Mouse (Mus musculus): ENCODE results near the gene Aldh3b3. TPM values are rescaled to one million over a fixed set of nuclear protein-coding genes. Genes with fewer than 3 reads are reported as not detected.
A peak's percentile ranks its signal among the peaks of the same experiment; 100 is the strongest.

Aldh3b3 gene
- polyA plus RNA-seq, 1 experiment from 2014 or later, result not detected

DNA sequence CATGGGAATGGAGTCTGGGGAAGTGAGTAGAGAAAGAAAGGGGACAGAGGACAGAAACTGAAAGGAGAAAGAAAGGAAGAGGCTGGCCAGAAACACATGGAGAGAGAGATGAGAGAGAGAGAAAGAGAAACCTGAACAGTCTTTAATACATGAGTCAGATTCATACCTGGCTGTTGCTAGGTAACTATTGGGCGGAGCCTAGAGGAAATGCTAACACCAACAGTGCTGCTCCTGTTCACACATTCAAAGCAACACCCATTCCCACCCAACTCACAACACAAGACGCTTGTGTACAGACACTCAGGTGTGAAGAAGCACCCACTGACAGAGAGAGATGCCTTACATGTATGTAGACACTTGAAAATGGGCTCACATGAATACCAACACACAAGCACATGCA, 17.4 kb downstream of the Aldh3b3 start:
- no peaks in the 10 kb centered on the region for H3K9me3 ChIP-seq (ENCODE audit: control insufficient read depth, low read length)
- 66% methylated on average over 2 of the region's 2 CpGs for WGBS
- H3K9ac ChIP-seq (ENCODE audit: low read length), result no peak overlapping the region
- 0 out of 2 replicates have a peak, but pooled peaks cover 2% of the 10 kb centered on the region for H3K4me1 ChIP-seq (replicated peaks; ENCODE audit: control insufficient read depth, insufficient read depth, low read length)
- H3K27ac ChIP-seq (ENCODE audit: low read depth, low read length), result no peak overlapping the region
- H3K36me3 ChIP-seq (ENCODE audit: control insufficient read depth, insufficient read depth, low read length), result no peaks in the 10 kb centered on the region
- no peak for ATAC-seq (replicated peaks; ENCODE audit: low FRiP score)
- no peaks in the 10 kb centered on the region for H3K27me3 ChIP-seq (ENCODE audit: control insufficient read depth, insufficient read depth, low read length)
- no peak overlapping the region for H3K4me3 ChIP-seq (ENCODE audit: low read depth, low read length)
- DNase-seq (ENCODE audit: low spot score), result no peak
- H3K4me2 ChIP-seq (ENCODE audit: low read depth, low read length, severe bottlenecking), result no peak overlapping the region

DNA sequence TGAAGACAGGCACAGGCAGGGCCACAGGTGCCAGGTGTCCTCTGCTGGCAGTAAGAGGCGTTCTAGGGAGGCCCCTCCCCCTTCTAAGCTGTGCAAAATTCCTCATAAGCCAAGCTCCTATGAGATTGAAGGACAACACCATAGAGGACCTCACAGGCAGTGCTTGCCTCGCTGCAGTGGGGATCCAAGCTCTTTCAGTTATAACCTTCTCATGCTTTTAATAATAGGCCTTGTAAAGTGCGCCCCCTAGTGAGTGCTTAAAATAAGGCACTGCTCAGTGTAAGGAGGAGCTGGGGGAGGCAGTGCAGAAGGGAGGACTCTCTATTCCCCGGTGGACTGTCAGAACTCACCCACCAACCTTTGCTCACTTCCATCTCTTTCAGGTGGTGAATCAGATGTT, 21.9 kb downstream of the Aldh3b3 start:
- Histone ChIP-seq H3K27ac (ENCODE audit: low read depth, low read length) (no peak overlapping the region), H3K4me2 (ENCODE audit: low read depth, low read length, severe bottlenecking) (no peak overlapping the region), H3K4me3 (ENCODE audit: low read depth, low read length) (no peak overlapping the region), H3K9me3 (ENCODE audit: control insufficient read depth, low read length) (no peaks in the 10 kb centered on the region), H3K27me3 (ENCODE audit: control insufficient read depth, insufficient read depth, low read length) (no peaks in the 10 kb centered on the region), H3K4me1 (replicated peaks; ENCODE audit: control insufficient read depth, insufficient read depth, low read length) (peaks cover 5% of the 10 kb centered on the region; the same call in 1 of the 2 replicates), H3K36me3 (ENCODE audit: control insufficient read depth, insufficient read depth, low read length) (no peaks in the 10 kb centered on the region), H3K9ac (ENCODE audit: low read length) (no peak overlapping the region)
- ATAC-seq (replicated peaks; ENCODE audit: low FRiP score), result peak; percentile 70
- 24% methylated on average over 4 of the region's 4 CpGs for WGBS
- DNase-seq (ENCODE audit: low spot score), result peak; percentile 82

DNA sequence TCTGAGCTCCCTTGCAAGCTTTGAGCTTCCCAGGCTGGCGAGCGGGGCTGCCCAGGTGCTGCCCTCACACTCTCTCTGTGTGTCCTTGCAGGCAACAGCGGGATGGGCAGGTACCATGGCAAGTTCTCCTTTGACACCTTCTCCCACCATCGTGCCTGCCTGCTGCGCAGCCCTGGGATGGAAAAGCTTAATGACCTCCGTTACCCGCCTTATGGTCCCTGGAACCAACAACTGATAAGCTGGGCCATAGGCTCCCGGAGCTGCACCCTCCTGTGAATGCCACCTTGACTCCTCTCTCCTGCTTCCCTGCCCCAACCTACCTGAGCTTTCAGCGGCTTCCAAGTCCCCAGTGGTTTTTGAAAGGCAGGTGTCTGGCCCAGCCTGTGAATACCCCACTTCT, 22.5 kb downstream of the Aldh3b3 start:
- no peak overlapping the region for H3K4me2 ChIP-seq (ENCODE audit: low read depth, low read length, severe bottlenecking)
- DNase-seq (ENCODE audit: low spot score) (no peak), ATAC-seq (replicated peaks; ENCODE audit: low FRiP score) (no peak)
- H3K27me3 ChIP-seq (ENCODE audit: control insufficient read depth, insufficient read depth, low read length), result no peaks in the 10 kb centered on the region
- H3K9ac ChIP-seq (ENCODE audit: low read length), result no peak overlapping the region
- 80% methylated on average over 9 of the region's 9 CpGs for WGBS
- H3K4me1 ChIP-seq (replicated peaks; ENCODE audit: control insufficient read depth, insufficient read depth, low read length), result peaks cover 5% of the 10 kb centered on the region; the same call in 1 of the 2 replicates
- no peaks in the 10 kb centered on the region for H3K9me3 ChIP-seq (ENCODE audit: control insufficient read depth, low read length)
- no peak overlapping the region for H3K27ac ChIP-seq (ENCODE audit: low read depth, low read length)
- no peak overlapping the region for H3K4me3 ChIP-seq (ENCODE audit: low read depth, low read length)
- H3K36me3 ChIP-seq (ENCODE audit: control insufficient read depth, insufficient read depth, low read length), result no peaks in the 10 kb centered on the region

DNA sequence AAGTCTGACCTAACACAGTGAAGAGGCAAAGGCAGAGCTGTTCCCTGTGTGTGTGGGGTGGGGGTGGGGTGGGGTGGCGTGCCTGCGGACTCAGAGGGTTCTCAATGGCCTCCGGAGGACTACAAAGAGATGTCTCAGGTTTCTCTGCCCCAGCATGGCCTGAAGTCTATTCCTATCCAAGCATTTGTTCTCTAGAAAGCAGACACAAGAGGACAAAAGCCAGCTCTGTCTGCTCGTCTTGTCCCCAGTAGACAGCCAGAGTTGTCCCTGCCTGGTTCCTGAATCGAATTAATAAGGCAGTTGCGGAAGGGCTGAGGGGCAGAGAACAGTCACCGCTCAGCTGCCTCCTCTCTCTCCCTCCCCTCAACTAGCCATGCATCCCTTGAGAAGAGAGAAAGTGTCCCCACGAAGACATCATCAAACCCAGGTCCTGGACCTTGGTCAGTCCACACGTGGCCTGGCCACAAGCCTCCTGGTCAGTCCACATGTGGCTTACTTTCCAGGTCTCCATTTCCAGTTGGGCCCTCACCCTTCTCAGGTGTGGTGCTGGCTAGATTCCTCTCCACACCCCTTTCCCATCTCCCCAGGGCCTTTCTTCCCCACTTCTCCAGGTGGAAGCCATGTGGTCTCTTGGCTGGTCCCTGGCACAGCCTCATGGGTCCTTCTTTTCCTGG, 25.2 kb downstream of the Aldh3b3 start:
- H3K27ac ChIP-seq (ENCODE audit: low read depth, low read length), result no peak overlapping the region
- H3K9ac ChIP-seq (ENCODE audit: low read length), result peak overlapping the region; percentile 20; the same call in 1 of the 2 replicates
- whole genome bisulfite sequencing, result 28% methylated on average over 9 of the region's 9 CpGs

DNA sequence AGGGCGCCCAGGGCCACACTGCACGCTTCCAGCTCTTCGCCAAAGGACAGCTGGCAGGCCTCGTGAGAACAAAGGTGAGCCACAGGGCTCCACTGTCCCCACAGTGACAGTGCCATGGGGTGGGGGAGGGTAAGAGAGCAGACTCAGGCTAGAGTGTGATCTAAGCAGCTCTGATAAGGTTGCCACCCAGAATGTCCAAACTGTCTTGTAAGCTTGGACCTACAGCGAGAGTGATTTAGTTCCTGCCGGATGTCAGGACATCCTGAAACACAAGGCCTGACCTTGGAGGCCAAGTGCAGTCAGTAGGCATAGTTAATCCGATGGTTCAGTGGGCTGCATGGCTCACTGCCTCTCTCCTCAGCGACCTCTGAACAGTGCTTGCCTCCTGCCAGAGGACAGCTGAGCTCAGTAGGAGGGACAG, 26.8 kb downstream of the Aldh3b3 start:
- Histone ChIP-seq H3K4me2 (ENCODE audit: low read depth, low read length, severe bottlenecking) (no peak overlapping the region), H3K9ac (ENCODE audit: low read length) (peak overlapping the region; percentile 5; the same call in 1 of the 2 replicates), H3K27ac (ENCODE audit: low read depth, low read length) (no peak overlapping the region), H3K4me3 (ENCODE audit: low read depth, low read length) (no peak overlapping the region), H3K9me3 (ENCODE audit: control insufficient read depth, low read length) (no peaks in the 10 kb centered on the region), H3K27me3 (ENCODE audit: control insufficient read depth, insufficient read depth, low read length) (no peaks in the 10 kb centered on the region), H3K4me1 (replicated peaks; ENCODE audit: control insufficient read depth, insufficient read depth, low read length) (peaks cover 4% of the 10 kb centered on the region; the same call in 1 of the 2 replicates), H3K36me3 (ENCODE audit: control insufficient read depth, insufficient read depth, low read length) (no peaks in the 10 kb centered on the region)
- no peak for ATAC-seq (replicated peaks; ENCODE audit: low FRiP score)
- WGBS, result 27% methylated on average over 8 of the region's 8 CpGs
- no peak for DNase-seq (ENCODE audit: low spot score)

More for the DNA sequence above, 25.2 kb downstream of the Aldh3b3 start:
- no peak overlapping the region for H3K4me3 ChIP-seq (ENCODE audit: low read depth, low read length)
- peaks cover 4% of the 10 kb centered on the region; the same call in 1 of the 2 replicates for H3K4me1 ChIP-seq (replicated peaks; ENCODE audit: control insufficient read depth, insufficient read depth, low read length)
- H3K9me3 ChIP-seq (ENCODE audit: control insufficient read depth, low read length), result no peaks in the 10 kb centered on the region
- no peaks in the 10 kb centered on the region for H3K36me3 ChIP-seq (ENCODE audit: control insufficient read depth, insufficient read depth, low read length)
- H3K27me3 ChIP-seq (ENCODE audit: control insufficient read depth, insufficient read depth, low read length), result no peaks in the 10 kb centered on the region
- no peak for ATAC-seq (replicated peaks; ENCODE audit: low FRiP score)
- no peak for DNase-seq (ENCODE audit: low spot score)
- no peak overlapping the region for H3K4me2 ChIP-seq (ENCODE audit: low read depth, low read length, severe bottlenecking)

DNA sequence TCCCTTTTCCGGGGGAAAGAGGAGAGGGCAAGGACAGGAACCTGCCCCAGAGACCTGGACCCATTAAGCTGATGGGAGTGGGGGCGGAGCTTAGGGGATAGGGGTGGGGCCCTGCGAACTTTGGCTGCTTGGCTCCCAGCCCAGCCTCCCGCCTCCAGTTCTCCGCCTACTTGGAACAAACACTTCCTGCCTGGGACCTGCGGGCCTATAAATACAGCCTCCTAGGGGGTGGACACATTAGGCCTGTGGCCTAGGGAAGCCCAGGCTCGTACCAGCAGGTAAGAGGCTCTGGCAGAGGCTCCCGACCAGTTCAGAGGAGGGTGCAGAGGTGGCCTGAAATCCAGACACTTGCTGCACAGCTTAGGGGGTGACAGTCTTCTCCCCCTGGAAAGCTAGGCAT, 27.9 kb downstream of the Aldh3b3 start, which contains the start of gene Acy3:
Acy3 (plus strand) TSS at position 237 of the 400 bp plus-strand sequence.
- no peak within 1 kb of the TSS for H3K9ac ChIP-seq (ENCODE audit: low read length)
- H3K4me1 ChIP-seq (replicated peaks; ENCODE audit: control insufficient read depth, insufficient read depth, low read length), result peaks cover 4% of the 10 kb centered on the region; the same call in 1 of the 2 replicates
- ATAC-seq (replicated peaks; ENCODE audit: low FRiP score) (no peak), DNase-seq (ENCODE audit: low spot score) (peak; percentile 67)
- no peak within 1 kb of the TSS for H3K27ac ChIP-seq (ENCODE audit: low read depth, low read length)
- no peak within 1 kb of the TSS for H3K4me3 ChIP-seq (ENCODE audit: low read depth, low read length)
- H3K9me3 ChIP-seq (ENCODE audit: control insufficient read depth, low read length), result no peaks in the 10 kb centered on the region
- H3K36me3 ChIP-seq (ENCODE audit: control insufficient read depth, insufficient read depth, low read length), result no peaks in the 10 kb centered on the region
- 26% methylated on average over 8 of the region's 8 CpGs for WGBS
- 0 out of 2 replicates have a peak within 1 kb of the TSS, but pooled peaks have one; percentile 2 for H3K4me2 ChIP-seq (ENCODE audit: low read depth, low read length, severe bottlenecking)
- H3K27me3 ChIP-seq (ENCODE audit: control insufficient read depth, insufficient read depth, low read length), result no peaks in the 10 kb centered on the region

DNA sequence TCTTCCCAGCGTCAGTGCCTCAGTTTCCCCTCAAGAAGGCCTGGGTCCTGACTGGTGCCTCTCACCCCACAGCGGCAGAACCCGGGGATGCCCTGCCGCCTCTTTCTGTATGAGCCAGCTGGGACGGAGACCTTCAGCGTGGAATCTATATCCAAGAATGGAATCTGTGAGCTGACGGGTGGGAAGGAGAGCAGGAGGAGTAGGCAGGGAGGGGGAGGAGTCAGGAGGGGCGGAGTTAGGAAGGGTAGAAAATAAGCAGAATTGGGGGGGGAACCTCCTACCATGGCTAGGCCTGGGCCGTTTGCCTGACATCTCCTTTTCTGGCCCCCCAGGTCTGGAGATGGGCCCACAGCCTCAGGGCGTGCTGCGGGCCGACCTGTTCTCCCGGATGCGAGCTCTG, 29.6 kb downstream of the Aldh3b3 start:
- Histone ChIP-seq H3K4me2 (ENCODE audit: low read depth, low read length, severe bottlenecking) (no peak overlapping the region), H3K9me3 (ENCODE audit: control insufficient read depth, low read length) (no peaks in the 10 kb centered on the region), H3K27ac (ENCODE audit: low read depth, low read length) (no peak overlapping the region), H3K4me3 (ENCODE audit: low read depth, low read length) (no peak overlapping the region), H3K4me1 (replicated peaks; ENCODE audit: control insufficient read depth, insufficient read depth, low read length) (peaks cover 4% of the 10 kb centered on the region; the same call in 1 of the 2 replicates), H3K9ac (ENCODE audit: low read length) (no peak overlapping the region), H3K36me3 (ENCODE audit: control insufficient read depth, insufficient read depth, low read length) (no peaks in the 10 kb centered on the region), H3K27me3 (ENCODE audit: control insufficient read depth, insufficient read depth, low read length) (no peaks in the 10 kb centered on the region)
- DNase-seq (ENCODE audit: low spot score), result no peak
- WGBS, result 92% methylated on average over 14 of the region's 14 CpGs
- no peak for ATAC-seq (replicated peaks; ENCODE audit: low FRiP score)

DNA sequence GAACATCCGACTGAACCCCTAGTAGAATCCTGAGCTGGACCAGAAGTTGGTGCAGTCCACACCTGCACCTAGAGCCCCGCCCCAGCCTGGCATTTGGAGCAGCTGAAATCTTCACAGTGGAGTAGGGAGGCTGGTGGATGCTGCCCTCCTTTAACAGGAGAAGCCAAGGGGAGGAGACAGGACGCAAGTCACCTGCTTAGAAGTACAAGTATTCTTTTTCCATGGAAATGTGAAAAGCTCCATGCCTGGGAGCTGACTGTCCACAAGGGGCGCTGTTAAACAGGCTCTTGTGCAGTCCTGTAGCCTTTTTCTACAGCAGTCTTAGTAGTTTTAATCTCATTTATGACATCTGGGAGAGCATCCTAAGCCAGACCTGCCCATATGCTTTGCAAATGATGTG, 30.3 kb downstream of the Aldh3b3 start:
- H3K4me1 ChIP-seq (replicated peaks; ENCODE audit: control insufficient read depth, insufficient read depth, low read length), result peaks cover 4% of the 10 kb centered on the region; the same call in 1 of the 2 replicates

DNA sequence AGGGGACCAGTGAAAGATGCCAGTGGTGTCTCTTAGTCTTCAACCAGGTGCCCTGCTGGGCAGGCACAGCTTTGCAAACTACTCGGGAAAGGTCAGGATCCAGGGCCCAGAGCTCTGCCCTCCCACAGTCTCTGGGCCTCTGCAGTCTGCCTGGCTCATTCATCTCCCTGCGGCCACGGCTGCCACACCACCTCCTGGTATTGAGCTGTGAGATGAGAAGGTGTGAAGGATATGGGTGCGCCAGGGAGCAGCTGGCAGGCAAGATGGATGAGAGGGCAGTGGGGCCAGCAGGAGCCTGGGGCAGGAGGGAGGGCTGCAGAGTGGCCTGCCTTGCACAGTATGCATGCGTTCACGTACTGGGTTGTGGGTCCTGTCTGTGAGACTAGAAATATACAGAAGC, 32.4 kb downstream of the Aldh3b3 start:
- WGBS, result 78% methylated on average over 6 of the region's 6 CpGs
- no peak for DNase-seq (ENCODE audit: low spot score)
- H3K9me3 ChIP-seq (ENCODE audit: control insufficient read depth, low read length), result no peaks in the 10 kb centered on the region
- ATAC-seq (replicated peaks; ENCODE audit: low FRiP score), result no peak
- H3K27me3 ChIP-seq (ENCODE audit: control insufficient read depth, insufficient read depth, low read length), result no peaks in the 10 kb centered on the region
- H3K4me1 ChIP-seq (replicated peaks; ENCODE audit: control insufficient read depth, insufficient read depth, low read length), result no peaks in the 10 kb centered on the region
- no peak overlapping the region for H3K27ac ChIP-seq (ENCODE audit: low read depth, low read length)
- H3K36me3 ChIP-seq (ENCODE audit: control insufficient read depth, insufficient read depth, low read length), result no peaks in the 10 kb centered on the region
- no peak overlapping the region for H3K4me2 ChIP-seq (ENCODE audit: low read depth, low read length, severe bottlenecking)
- no peak overlapping the region for H3K9ac ChIP-seq (ENCODE audit: low read length)
- no peak overlapping the region for H3K4me3 ChIP-seq (ENCODE audit: low read depth, low read length)

More for the DNA sequence above, 30.3 kb downstream of the Aldh3b3 start:
- Histone ChIP-seq H3K27me3 (ENCODE audit: control insufficient read depth, insufficient read depth, low read length) (no peaks in the 10 kb centered on the region), H3K27ac (ENCODE audit: low read depth, low read length) (no peak overlapping the region), H3K4me3 (ENCODE audit: low read depth, low read length) (no peak overlapping the region), H3K9me3 (ENCODE audit: control insufficient read depth, low read length) (no peaks in the 10 kb centered on the region), H3K9ac (ENCODE audit: low read length) (no peak overlapping the region), H3K4me2 (ENCODE audit: low read depth, low read length, severe bottlenecking) (no peak overlapping the region), H3K36me3 (ENCODE audit: control insufficient read depth, insufficient read depth, low read length) (no peaks in the 10 kb centered on the region)
- DNase-seq (ENCODE audit: low spot score) (no peak), ATAC-seq (replicated peaks; ENCODE audit: low FRiP score) (no peak)
- WGBS, result 84% methylated on average over 4 of the region's 4 CpGs

Measured in forebrain, embryonic 11.5 days (tissue).